Mouse (Mus musculus) fat pad, adult 2 months (tissue): ENCODE results near the gene Ascc3.

Experiments used
- DNase-seq: peaks from one replicate; pipeline ENCODE4 v3.0.0-alpha.2; 2011; ENCODE audit warnings: low read depth, low spot score; ENCODE audit errors: extremely low read depth

The Ascc3 gene

GRCm38 (mm10) chr10:50762069-50762468 lies 169.6 kb downstream of the Ascc3 start:
- DNase-seq: no peak

DNA sequence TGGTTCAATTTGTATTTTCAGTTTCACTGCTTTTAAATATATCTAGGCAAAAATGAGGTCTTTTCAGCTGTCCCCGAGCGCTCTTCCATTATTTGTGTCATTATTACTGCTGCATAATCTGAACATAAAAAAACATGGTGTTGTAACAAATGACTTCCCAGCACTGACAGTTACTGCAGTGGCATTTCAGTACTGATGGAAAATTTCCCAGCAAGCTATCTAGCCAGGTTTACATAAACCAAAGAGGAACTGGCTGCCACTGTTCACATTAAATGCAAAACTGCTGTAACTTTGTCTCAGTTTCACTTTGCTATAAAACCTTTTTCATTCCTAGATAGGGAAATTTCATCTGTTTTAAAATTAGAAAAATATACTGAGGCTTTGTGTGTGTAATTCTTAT lies 170.5 kb downstream of the Ascc3 start:
- no peak for DNase-seq

GRCm38 (mm10) chr10:50763457-50764310 lies 171.2 kb downstream of the Ascc3 start:
- no peak for DNase-seq

- DNase-seq: no peak
Observed at GRCm38 (mm10) chr10:50772811-50773210, 180.3 kb downstream of the Ascc3 start.

GRCm38 (mm10) chr10:50773846-50774245 lies 181.4 kb downstream of the Ascc3 start:
- DNase-seq: no peak

GRCm38 (mm10) chr10:50792840-50793239 lies 200.4 kb downstream of the Ascc3 start:
- no peak for DNase-seq

DNA sequence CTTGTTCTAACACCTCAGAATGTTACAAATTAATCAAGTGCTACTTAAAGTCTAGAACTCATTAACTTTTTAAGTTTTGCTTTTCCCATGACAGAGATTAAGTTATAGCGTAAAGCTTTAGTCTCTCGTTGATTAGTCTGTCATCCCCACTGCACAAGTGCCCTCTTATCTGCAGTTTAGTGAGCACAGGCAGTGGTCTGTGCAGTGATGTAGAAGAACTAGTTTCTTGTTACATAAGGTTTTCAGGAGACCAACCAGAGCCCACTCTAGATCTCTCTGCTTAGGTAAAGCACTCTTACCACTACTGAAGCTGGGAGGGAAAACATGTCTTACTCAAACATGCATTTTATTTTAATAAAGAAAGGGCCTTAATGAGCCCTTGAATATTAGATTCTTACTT lies 209.1 kb downstream of the Ascc3 start:
- no peak for DNase-seq

DNA sequence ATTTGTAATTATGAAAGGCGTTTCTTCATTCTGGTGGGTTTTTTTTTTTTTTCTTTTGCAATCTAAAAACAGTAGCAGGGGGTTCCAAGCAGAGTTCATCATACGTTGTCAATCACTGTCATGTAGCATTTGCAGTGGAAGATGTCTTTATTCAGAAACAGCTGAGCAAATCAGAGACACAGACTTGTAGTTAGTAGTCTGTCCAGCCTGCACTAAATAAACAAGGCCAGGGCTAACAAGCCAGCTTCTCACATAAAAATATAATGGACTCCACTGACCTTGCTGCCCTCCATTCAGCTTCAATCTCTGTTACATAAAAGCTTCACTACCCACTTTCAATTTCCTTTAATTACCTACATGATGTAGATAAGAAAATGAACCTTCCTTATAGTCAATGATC lies 209.9 kb downstream of the Ascc3 start:
- DNase-seq: no peak

DNA sequence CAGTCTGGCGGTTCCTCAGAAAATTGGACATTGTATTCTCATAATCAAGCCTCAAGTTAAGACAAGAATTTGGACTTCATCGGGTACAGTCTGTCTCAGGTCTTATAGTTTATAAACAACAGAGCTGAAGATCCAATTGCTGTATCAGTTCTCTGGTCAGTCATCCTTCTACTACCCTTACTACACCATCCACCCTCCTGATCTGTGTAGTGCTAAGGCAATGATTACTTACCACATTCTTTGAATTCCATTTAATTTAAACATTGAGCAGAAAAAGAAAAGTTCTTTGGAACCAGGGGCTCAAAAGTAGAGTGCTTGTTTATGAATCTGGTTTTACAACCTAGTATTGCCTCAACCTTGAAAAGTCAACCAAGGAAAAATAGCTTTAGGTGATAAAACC lies 213.7 kb downstream of the Ascc3 start:
- no peak for DNase-seq

GRCm38 (mm10) chr10:50822363-50822762 lies 229.9 kb downstream of the Ascc3 start:
- DNase-seq: no peak

DNA sequence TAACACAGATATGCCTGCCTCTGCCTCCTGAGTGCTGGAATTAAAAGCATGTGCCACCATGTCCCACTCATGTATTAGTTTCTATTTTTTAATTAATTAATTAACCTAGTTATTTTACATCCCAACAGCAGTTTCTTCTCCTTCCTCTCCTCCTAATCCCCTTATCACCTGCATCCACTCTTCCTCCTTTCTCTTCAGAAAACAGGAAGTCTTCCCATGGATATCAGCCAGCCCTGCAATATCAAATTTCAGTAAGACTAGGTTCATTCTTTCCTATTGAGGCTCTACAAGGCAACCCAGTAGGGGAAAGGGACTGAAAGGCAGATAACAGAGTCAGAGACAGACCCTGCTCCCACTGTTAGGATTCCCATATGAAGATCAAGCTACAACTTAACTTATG lies 234.4 kb downstream of the Ascc3 start:
- no peak for DNase-seq

DNA sequence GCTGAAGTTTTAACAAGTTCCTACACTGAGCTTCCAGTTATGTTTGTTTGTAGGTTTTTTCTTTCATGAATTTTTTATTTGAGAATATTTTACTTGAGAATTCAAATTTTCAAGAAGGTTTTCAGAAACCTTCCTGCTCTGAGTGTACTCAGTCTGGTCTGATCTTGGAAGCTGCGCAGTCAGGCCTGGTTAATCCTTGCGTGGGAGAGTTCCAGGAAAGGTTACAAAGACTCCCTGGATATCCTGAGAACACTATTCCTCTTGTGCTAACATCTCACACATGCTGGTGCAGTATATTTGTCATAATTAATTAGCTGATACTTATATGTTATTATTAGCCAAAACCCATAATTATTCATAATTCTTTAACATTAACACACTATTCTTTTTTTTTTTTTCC lies 242.1 kb downstream of the Ascc3 start:
- peak; percentile 28 for DNase-seq

DNA sequence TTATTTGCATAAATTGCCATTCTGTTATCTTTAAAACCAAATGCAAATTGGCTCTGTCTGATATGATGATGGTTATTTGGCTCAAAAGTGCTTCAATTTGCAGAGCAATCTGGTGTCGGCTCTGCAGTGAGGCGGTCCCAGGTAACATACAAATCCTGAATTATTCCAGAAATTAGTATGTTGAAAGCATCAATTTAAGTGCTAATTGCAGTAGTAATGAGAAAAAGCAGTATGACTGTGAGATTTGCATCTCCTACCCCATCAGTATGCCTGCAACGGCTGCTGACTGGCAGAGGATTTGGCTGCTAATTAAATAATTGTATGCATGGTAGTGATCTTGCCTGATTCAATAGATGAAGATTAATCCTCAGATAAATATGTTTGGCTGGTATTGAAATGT lies 250.9 kb downstream of the Ascc3 start:
- DNase-seq: no peak

DNA sequence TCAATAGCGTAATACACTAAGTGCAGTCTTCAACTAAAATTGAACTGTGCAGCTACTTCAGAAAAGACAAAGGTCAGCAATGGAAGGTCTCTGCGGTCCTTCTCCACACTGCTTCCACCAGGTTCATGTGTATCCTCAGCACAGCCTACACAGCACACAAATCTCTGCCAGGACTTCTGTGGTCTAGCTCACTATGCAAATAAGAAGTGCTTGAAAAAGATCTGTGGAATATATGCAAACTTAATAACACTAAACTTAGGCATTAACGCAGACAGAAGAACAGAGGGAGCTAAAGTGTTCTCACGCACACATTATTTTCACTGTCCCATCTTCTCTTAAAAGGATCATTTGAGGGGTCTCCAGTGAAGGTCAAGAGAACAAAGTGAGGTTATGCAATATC lies 275.7 kb downstream of the Ascc3 start:
- no peak for DNase-seq

DNA sequence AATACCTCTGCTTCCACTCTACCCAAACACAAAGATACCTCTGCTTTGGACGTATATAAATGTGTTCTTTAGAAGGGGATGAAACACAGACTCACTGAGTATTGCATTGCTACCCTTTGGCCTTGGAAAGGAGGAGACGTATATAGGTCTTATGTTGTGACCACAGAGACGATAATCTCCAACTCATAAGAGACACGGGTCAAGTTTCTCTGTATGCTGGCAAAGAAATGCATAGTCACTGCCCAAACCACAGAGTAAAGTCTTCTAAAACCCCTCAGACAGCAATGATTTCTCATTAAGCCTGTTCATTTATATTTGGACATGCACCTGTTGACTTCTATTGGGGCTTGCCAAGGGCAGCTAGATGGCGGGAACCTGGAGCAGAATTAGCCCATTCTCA lies 284.5 kb downstream of the Ascc3 start:
- no peak for DNase-seq

DNA sequence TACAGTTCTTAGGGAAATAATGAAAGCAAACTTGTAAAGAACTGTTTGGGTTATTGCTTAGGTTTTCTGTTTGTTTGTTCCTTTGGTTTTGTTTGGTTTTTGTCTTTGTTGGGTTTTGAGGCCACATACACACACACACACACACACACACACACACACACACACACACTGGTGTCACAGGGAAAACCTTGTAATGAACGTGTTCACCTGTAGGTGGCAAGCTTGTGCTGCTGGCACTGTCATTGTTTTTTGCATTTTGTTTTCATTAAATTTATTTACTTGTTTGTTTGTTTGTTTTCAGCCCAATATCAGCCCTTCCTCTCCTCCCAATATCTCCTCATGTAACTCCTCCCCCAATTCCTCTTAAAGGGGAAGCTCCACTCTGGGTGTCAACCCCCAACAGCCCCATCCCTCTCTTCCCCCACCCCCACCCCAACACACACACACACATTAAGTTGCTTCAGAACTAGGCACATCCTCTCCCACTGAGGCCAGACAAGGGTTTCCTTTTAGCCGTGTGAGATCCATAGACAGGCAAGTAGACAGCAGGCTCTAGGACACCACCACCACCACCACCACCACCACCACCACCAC lies 289.1 kb downstream of the Ascc3 start:
- no peak for DNase-seq

DNA sequence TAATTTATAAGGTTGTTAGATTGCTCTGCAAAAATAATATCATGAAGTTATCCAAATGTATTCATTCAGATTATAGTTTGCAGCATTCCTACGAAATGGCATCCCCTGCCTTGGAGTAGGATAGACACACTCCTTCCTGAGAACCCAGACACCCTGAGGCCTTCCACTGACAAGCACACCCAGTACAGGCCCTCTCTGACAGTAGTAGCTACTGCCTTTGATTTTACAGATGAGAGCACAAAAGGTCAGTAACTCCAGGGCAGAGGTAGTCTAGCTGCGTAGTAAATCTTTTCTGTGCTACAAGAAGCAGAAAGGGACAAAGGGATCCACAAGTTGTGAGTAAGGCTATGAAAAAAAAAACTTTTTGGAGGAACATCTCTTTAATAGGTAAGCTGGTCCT lies 289.9 kb downstream of the Ascc3 start:
- DNase-seq: no peak

DNA sequence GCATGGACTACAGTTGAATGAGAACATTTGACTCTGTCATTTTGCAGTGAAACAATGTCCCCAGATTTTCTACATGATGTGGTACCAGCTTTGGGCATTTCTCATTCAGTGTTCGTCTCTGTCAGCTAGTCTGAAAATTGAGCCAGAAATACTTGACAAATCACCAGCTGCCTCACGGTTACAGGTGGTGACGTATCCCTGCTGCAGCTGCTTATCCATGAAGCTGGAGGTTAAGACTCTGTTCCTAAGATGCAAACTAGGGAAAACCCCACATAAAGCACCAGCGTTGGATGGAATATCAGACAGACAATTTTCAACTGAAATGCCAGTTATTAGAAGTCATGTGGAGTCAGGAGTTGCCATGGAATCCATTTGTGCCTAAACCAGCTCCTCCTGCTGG lies 293.8 kb downstream of the Ascc3 start:
- DNase-seq: no peak

DNA sequence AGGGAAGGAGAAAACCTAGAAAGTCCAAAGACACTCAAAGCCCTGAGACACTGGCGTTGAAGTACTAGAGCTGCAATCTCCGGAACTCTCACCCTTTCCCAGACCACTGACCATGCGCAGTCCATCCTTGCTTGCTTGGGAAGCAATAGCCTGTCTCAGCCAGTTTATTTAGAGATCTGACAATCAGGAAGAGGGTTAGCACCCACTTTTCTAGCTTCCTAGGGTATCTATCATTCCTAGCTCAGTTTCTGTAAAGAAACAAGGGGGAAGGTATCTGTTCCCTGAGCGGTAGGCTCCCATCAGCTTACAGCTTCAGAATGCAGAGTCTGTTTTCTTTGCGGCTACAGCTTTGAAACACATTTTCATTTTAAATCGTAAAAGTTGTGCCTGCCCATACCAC lies 298.2 kb downstream of the Ascc3 start:
- DNase-seq: no peak

GRCm38 (mm10) chr10:50891876-50892711 lies 299.6 kb downstream of the Ascc3 start:
- DNase-seq: no peak

DNA sequence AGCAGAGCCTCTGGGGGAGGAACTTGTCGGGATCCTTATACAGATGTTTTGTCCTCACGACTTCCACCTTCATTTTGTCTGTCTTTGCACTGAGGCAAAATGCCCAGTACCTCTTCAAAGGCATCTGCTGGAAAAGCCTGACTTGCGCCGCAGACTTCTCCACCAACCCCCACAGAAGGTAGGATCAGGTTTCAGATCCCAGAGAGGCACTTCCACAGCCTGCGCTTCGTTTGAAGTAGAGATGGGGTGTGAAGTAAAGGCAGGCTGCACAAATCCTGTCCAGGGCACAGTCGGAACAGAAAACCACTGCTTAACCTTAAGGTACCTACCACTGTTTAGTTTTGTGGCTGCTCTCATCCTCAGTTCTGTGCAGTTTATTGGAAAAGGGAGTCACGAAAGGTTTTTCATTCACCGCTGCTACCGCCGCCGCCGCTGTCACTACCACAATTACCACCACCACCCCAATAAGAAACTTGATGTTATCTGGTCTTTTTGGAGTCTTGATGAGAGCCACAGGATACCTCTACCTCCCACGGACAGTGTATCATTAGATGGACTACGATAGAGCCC lies 300.4 kb downstream of the Ascc3 start:
- no peak for DNase-seq
